Mouse (Mus musculus) heart, adult 2 months (tissue): Measurements from ENCODE around the gene Nipa2. TPM values are rescaled to one million over a fixed set of nuclear protein-coding genes. Genes with fewer than 3 reads are reported as not detected.
A peak's percentile ranks its signal among the peaks of the same experiment; 100 is the strongest.

ENCODE experiments used
- DNase-seq, 2 experiments: peaks; one replicate each; pipeline ENCODE4 v3.0.0; 2021
- H3K27ac ChIP-seq: fragments of 200-600 bp; 2 replicates; pipeline ENCODE4 v1.8.1; 2022
- H3K27me3 ChIP-seq: fragments of 200-500 bp; 2 replicates; pipeline ENCODE4 v1.6.1; 2012; ENCODE audit warnings: mild to moderate bottlenecking, low read length, inconsistent platforms, mixed read lengths; ENCODE audit not compliant: control insufficient read depth, insufficient read depth
- H3K36me3 ChIP-seq: fragments of 200-500 bp; 2 replicates; pipeline ENCODE4 v1.6.1; 2012; ENCODE audit warnings: low read length, inconsistent platforms; ENCODE audit not compliant: control insufficient read depth, insufficient read depth
- H3K4me1 ChIP-seq: fragments of 200-500 bp; 2 replicates; pipeline ENCODE4 v1.6.1; 2011; ENCODE audit warnings: low read length; ENCODE audit not compliant: control insufficient read depth, insufficient read depth
- H3K4me3 ChIP-seq: fragments of 200-600 bp; 2 replicates; pipeline ENCODE4 v1.8.1; 2022
- H3K79me2 ChIP-seq: fragments of 200-500 bp; replicated peaks from 2 replicates; pipeline ENCODE4 v1.6.1; 2012; ENCODE audit warnings: mild to moderate bottlenecking, inconsistent platforms, low read length, moderate library complexity, mixed read lengths; ENCODE audit not compliant: control insufficient read depth, insufficient read depth
- H3K9ac ChIP-seq: fragments of 200-500 bp; 2 replicates; pipeline ENCODE4 v1.6.1; 2012; ENCODE audit warnings: low read depth, mild to moderate bottlenecking, control low read depth, inconsistent platforms, low read length, mixed read lengths
- CTCF ChIP-seq: fragments of 200-600 bp; IDR thresholded peaks from 2 replicates; pipeline ENCODE4 v1.8.1; 2022; ENCODE audit warnings: antibody characterized with exemption, mild to moderate bottlenecking, moderate library complexity
- EP300 ChIP-seq: fragments of 200-500 bp; IDR thresholded peaks from 2 replicates; pipeline ENCODE4 v1.6.1; 2011; ENCODE audit warnings: low read depth, low read length, control low read depth; ENCODE audit not compliant: insufficient read depth
- POLR2A ChIP-seq: fragments of 200-500 bp; IDR thresholded peaks from 2 replicates; pipeline ENCODE4 v1.6.1; 2011; ENCODE audit warnings: mild to moderate bottlenecking, low read depth, low read length, control low read depth; ENCODE audit not compliant: insufficient read depth
- WGBS: fragments of 180-500 bp; shearing (Covaris S2); methylation state at CpG from one replicate; pipeline ENCODE4 v1.1.7; 2018; 5-methylcytosine and 5-hydroxymethylcytosine counted together
- intact Hi-C: fragments of 180-260 bp; cut with DNase I; formaldehyde crosslinking; loops from one replicate; pipeline ENCODE4 v1.15.1; 2025
- polyA plus RNA-seq: library from polyadenylated mRNA; depleted of rRNA; stranded (reverse); fragments of >200 nt; gene quantifications from 2 replicates; pipeline ENCODE4 v1.2.3, GENCODE M21; 2012; rRNA removed
- total RNA-seq, 2 experiments: library from RNA; stranded (reverse); gene quantifications; 2 replicates each; pipeline ENCODE4 v1.2.3; 2021

Gene Nipa2
- total and polyA plus RNA-seq, 3 experiments, result 6.9 to 39.4 (median 37.7) TPM

DNA sequence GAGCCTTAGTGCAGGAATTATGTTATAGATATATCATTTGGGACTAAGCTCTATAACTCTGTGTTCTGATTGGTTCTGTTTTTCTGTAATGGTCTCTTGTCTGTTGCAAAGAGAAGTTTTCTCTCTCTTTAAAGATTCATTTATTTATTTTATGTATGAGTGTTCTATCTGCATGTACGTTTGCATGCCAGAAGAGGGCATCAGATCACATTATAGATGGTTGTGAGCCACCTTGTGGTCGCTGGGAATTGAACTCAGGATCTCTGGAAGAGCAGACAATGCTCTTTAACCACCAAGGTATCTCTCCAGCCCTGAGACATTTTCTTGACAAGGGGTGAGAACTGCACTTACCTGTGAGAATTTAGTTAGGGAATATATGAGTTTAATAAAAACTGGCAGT is 56.8 kb downstream of the Nipa2 start:
- 79% methylated on average over 2 of the region's 2 CpGs for WGBS
- H3K27me3 ChIP-seq, result no peaks in the 10 kb centered on the region
- intact Hi-C loops, result loop anchor here (10.0 kb wide), 1 partner anchor 219 kb away; no protein-coding TSS in a partner anchor
- peaks cover 8% of the 10 kb centered on the region for H3K36me3 ChIP-seq
- H3K9ac ChIP-seq, result no peak overlapping the region
- no peak overlapping the region for H3K4me3 ChIP-seq
- H3K27ac ChIP-seq, result no peak overlapping the region
- H3K4me1 ChIP-seq, result no peaks in the 10 kb centered on the region
- no peaks in the 10 kb centered on the region for H3K79me2 ChIP-seq
- TF ChIP-seq EP300, result no peak
- peak; percentile 25 for TF ChIP-seq CTCF
- no peak for TF ChIP-seq POLR2A
- DNase-seq, result no peak

DNA sequence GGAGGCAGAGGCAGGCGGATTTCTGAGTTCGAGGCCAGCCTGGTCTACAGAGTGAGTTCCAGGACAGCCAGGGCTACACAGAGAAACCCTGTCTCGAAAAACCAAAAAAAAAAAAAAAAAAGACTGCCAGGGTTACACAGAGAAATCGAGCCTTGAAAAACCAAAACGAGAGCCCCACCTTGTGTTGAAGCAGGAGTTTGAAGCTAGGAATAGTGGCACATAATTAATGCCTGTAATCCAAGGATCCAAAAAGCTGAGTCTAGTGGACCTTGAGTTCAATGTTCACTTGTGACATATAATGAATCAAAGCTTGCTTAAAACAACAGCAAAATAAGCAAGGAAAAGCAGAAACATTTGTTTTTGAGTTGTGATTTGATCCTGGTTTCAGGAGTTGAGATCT is 58.5 kb downstream of the Nipa2 start:
- H3K79me2 ChIP-seq, result no peaks in the 10 kb centered on the region
- H3K36me3 ChIP-seq, result no peaks in the 10 kb centered on the region; the same call in none of the 2 replicates
- H3K4me3 ChIP-seq, result no peak overlapping the region
- H3K9ac ChIP-seq, result no peak overlapping the region
- H3K4me1 ChIP-seq, result no peaks in the 10 kb centered on the region
- WGBS, result 87% methylated on average over 5 of the region's 5 CpGs
- H3K27ac ChIP-seq, result no peak overlapping the region
- DNase-seq, result no peak
- H3K27me3 ChIP-seq, result no peaks in the 10 kb centered on the region
- intact Hi-C loops, result loop anchor here (10.0 kb wide), 1 partner anchor 221 kb away; no protein-coding TSS in a partner anchor
- TF ChIP-seq EP300 (no peak), POLR2A (no peak), CTCF (no peak)

DNA sequence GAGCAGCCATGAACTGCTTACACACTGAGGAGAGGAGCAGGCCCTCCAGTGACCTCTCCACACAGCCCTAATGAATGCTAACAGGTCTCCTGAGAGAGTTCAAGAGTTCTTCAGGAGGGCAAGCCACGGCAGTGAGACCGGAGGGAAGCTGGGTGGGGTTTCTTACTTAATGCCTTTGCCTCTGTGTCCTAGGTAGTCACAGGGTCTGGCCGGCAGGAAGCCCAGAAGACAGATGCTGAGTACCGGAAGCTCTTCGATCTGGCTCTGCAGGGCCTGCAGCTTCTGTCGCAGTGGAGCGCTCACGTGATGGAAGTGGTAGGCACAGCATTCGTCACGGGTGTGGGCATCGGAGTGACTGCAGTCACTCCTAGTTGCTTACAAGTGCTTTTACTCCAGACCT is 70.5 kb downstream of the Nipa2 start:
- Histone ChIP-seq H3K9ac (no peak overlapping the region), H3K4me3 (no peak overlapping the region), H3K27ac (no peak overlapping the region), H3K4me1 (no peaks in the 10 kb centered on the region), H3K27me3 (no peaks in the 10 kb centered on the region), H3K36me3 (no peaks in the 10 kb centered on the region), H3K79me2 (no peaks in the 10 kb centered on the region)
- WGBS, result 75% methylated on average over 11 of the region's 11 CpGs
- no peak for DNase-seq
- intact Hi-C loops, result no loop called here
- TF ChIP-seq CTCF (no peak), EP300 (no peak), POLR2A (no peak)

DNA sequence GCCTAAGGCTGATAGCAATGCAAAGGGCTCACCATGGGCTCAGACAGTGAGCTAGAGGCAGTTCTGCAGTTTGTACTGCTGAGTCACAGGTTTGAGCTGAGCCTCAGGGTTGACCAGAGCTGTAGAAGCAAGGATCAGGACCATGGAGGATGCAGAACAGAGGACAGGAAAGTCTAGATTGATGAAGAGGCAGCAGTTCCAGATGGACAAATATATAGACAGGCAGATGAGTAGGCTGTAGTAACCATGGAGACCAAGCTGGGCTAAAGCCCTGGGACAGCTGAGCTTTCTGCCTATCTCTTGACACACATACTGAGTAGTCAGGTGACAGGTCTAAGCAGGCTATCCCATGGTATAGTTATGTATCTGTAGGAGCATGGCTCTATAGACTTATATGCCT is 71.5 kb downstream of the Nipa2 start:
- intact Hi-C loops, result no loop called here
- no peak for TF ChIP-seq POLR2A
- no peak for TF ChIP-seq EP300
- TF ChIP-seq CTCF, result no peak
- H3K36me3 ChIP-seq, result no peaks in the 10 kb centered on the region

DNA sequence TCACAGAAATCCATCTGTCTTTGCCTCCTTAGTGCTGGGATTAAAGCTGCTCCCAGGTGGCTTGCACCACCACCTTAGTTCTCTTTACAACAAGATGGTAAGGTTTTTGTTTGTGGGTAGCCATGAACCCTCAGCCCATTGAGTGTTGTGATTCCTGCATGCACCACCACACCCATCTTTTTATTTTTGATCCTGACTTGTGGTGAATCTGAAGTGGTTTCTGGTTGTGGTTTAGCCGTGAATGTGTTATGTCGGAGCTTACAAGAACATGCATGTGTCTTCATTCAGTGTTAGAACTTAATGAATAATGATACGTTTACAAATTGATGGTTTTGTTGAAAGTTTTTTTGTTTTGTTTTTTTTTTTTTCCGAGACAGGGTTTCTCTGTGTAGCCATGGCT is 72.3 kb downstream of the Nipa2 start:
- 93% methylated on average over 4 of the region's 4 CpGs for WGBS
- Histone ChIP-seq H3K4me3 (no peak overlapping the region), H3K79me2 (no peaks in the 10 kb centered on the region), H3K36me3 (no peaks in the 10 kb centered on the region), H3K9ac (no peak overlapping the region), H3K27me3 (no peaks in the 10 kb centered on the region), H3K4me1 (no peaks in the 10 kb centered on the region), H3K27ac (no peak overlapping the region)
- DNase-seq, result no peak
- intact Hi-C loops, result no loop called here
- TF ChIP-seq EP300 (no peak), POLR2A (no peak), CTCF (no peak)

More for the DNA sequence above, 71.5 kb downstream of the Nipa2 start:
- no peaks in the 10 kb centered on the region for H3K4me1 ChIP-seq
- no peaks in the 10 kb centered on the region for H3K27me3 ChIP-seq
- no peak overlapping the region for H3K9ac ChIP-seq
- no peaks in the 10 kb centered on the region for H3K79me2 ChIP-seq
- H3K27ac ChIP-seq, result no peak overlapping the region
- no peak overlapping the region for H3K4me3 ChIP-seq
- DNase-seq, result no peak

DNA sequence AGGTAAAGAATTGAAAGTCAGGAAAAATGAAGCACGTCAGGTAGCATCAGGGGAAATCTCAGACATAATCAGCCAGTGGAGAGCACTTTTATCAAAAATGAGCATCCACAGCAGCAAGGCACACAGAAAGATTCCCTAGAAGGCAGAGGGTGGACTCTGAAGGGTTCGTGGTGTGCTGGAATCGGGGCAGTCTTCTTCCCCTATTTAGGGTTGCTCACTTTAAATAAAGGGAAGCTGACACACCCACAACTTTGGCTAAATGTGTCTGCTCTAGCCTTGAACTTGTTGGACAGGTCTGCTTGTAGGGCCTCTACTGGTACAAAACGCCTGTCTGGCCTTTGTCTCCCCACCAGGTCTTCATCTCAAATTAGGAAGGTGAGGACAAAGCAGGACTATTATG is 73.7 kb downstream of the Nipa2 start:
- DNase-seq, result no peak
- intact Hi-C loops, result no loop called here
- no peak overlapping the region for H3K27ac ChIP-seq
- no peak for TF ChIP-seq POLR2A
- no peak for TF ChIP-seq CTCF
- TF ChIP-seq EP300, result no peak
- no peaks in the 10 kb centered on the region for H3K4me1 ChIP-seq
- H3K4me3 ChIP-seq, result no peak overlapping the region
- WGBS, result 90% methylated on average over 4 of the region's 4 CpGs
- H3K9ac ChIP-seq, result no peak overlapping the region
- H3K27me3 ChIP-seq, result no peaks in the 10 kb centered on the region
- no peaks in the 10 kb centered on the region for H3K79me2 ChIP-seq
- H3K36me3 ChIP-seq, result no peaks in the 10 kb centered on the region; the same call in 1 of the 2 replicates

Other genes starting within 250 kb of the Nipa2 start
- gene Siglech, start 194.3 kb downstream of the Nipa2 start, total RNA-seq, result not detected
- gene Siglech, start 194.3 kb downstream of the Nipa2 start, polyA plus RNA-seq, result 0.61 and 1.4 TPM in 2 replicates
- gene Tubgcp5, start 168.3 kb downstream of the Nipa2 start, total RNA-seq, result 10 to 100 TPM; 10.2 to 10.3 TPM
- gene Tubgcp5, start 168.3 kb downstream of the Nipa2 start, polyA plus RNA-seq, result 2.6 and 5.1 TPM in 2 replicates
- gene Cyfip1, start 120.7 kb downstream of the Nipa2 start, total RNA-seq, result 10 to 100 TPM; 33.8 to 36.1 TPM
- 17.2 and 31.7 TPM in 2 replicates for gene Cyfip1, start 120.7 kb downstream of the Nipa2 start, polyA plus RNA-seq
- gene Nipa1, start 57.5 kb upstream of the Nipa2 start, total RNA-seq, result 1 to 10 TPM; 5.5 to 6.3 TPM
- 3.7 and 6.2 TPM in 2 replicates for gene Nipa1, start 57.5 kb upstream of the Nipa2 start, polyA plus RNA-seq
- 10 to 100 TPM; 34.8 to 41.0 TPM for gene Herc2, start 87.7 kb upstream of the Nipa2 start, total RNA-seq
- gene Herc2, start 87.7 kb upstream of the Nipa2 start, polyA plus RNA-seq, result 14.6 and 21.2 TPM in 2 replicates